Mouse (Mus musculus) hindbrain, embryonic 16.5 days (tissue): ENCODE measurements around the gene Lnx1. TPM values are rescaled to one million over a fixed set of nuclear protein-coding genes. Genes with fewer than 3 reads are reported as not detected.

Experiments used
- ATAC-seq: fragments of 200-750 bp; cut with Nextera tagmentation; 2 replicates; pipeline ENCODE4 v1.8.0; 2017; ENCODE audit warnings: moderate TSS enrichment, moderate library complexity
- H3K27ac ChIP-seq: fragments of 300-500 bp; sonication (generic); 2 replicates; pipeline ENCODE4 v1.5.1; 2014; ENCODE audit warnings: low read depth, mild to moderate bottlenecking, control low read depth, low read length, moderate library complexity
- H3K27me3 ChIP-seq: fragments of 300-500 bp; sonication (generic); replicated peaks from 2 replicates; pipeline ENCODE4 v1.6.1; 2014; ENCODE audit warnings: low read length; ENCODE audit not compliant: control insufficient read depth, insufficient read depth
- H3K36me3 ChIP-seq: fragments of 300-500 bp; sonication (generic); 2 replicates; pipeline ENCODE4 v1.6.1; 2014; ENCODE audit warnings: mild to moderate bottlenecking, low read length, moderate library complexity, mixed read lengths; ENCODE audit not compliant: control insufficient read depth, insufficient read depth
- H3K4me1 ChIP-seq: fragments of 300-500 bp; sonication (generic); 2 replicates; pipeline ENCODE4 v1.6.1; 2014; ENCODE audit warnings: low read depth, low read length; ENCODE audit not compliant: control insufficient read depth, insufficient read depth
- H3K4me2 ChIP-seq: fragments of 300-500 bp; sonication (generic); 2 replicates; pipeline ENCODE4 v1.6.1; 2014; ENCODE audit warnings: mild to moderate bottlenecking, low read length, control low read depth, moderate library complexity
- H3K4me3 ChIP-seq: fragments of 300-500 bp; sonication (generic); 2 replicates; pipeline ENCODE4 v1.5.1; 2014; ENCODE audit warnings: mild to moderate bottlenecking, low read length, control low read depth, moderate library complexity
- H3K9ac ChIP-seq: fragments of 300-500 bp; sonication (generic); 2 replicates; pipeline ENCODE4 v1.6.1; 2014; ENCODE audit warnings: low read depth, mild to moderate bottlenecking, control low read depth, low read length, moderate library complexity
- H3K9me3 ChIP-seq: fragments of 300-500 bp; sonication (generic); 2 replicates; pipeline ENCODE4 v1.6.1; 2014; ENCODE audit warnings: mild to moderate bottlenecking, low read length, moderate library complexity; ENCODE audit not compliant: control insufficient read depth
- WGBS: fragments of 180-500 bp; shearing (Covaris S2); extraction: QIAGEN DNeasy Blood & Tissue Kit; methylation state at CpG from one replicate; pipeline ENCODE4 v1.1.7; 2014; 5-methylcytosine and 5-hydroxymethylcytosine counted together
- polyA plus RNA-seq: library from polyadenylated mRNA; unstranded; fragments of >200 nt; fragmentation: Nextera tagmentation; extraction: Ambion mirVana; gene quantifications from 2 replicates; pipeline ENCODE4 v1.2.1, GENCODE M21; 2015

Gene Lnx1
- polyA plus RNA-seq, 1 experiment from 2014 or later, result 20.9 TPM

- Histone ChIP-seq H3K9ac (no peak overlapping the region), H3K4me3 (no peak overlapping the region), H3K4me2 (no peak overlapping the region), H3K36me3 (no peaks in the 10 kb centered on the region), H3K4me1 (peaks cover 4% of the 10 kb centered on the region; the same call in 1 of the 2 replicates), H3K27ac (no peak overlapping the region), H3K27me3 (no peaks in the 10 kb centered on the region), H3K9me3 (no peaks in the 10 kb centered on the region)
- ATAC-seq, result peak; percentile 60; the same call in 1 of the 2 replicates
- WGBS, result 53% methylated on average over 17 of the region's 17 CpGs
These were observed 70.2 kb downstream of the Lnx1 start for GRCm38 (mm10) chr5:74632369-74633114.

- H3K4me1 ChIP-seq, result peaks cover 3% of the 10 kb centered on the region; the same call in 1 of the 2 replicates
- no peak overlapping the region for H3K27ac ChIP-seq
- H3K4me2 ChIP-seq, result no peak overlapping the region
- no peak for ATAC-seq
- no peaks in the 10 kb centered on the region for H3K27me3 ChIP-seq
- no peak overlapping the region for H3K9ac ChIP-seq
- H3K4me3 ChIP-seq, result no peak overlapping the region
- H3K9me3 ChIP-seq, result no peaks in the 10 kb centered on the region
- WGBS, result 89% methylated on average over 12 of the region's 12 CpGs
- no peaks in the 10 kb centered on the region for H3K36me3 ChIP-seq
These were observed 74.7 kb downstream of the Lnx1 start for GRCm38 (mm10) chr5:74628001-74628400.

GRCm38 (mm10) chr5:74624385-74624784 is 78.3 kb downstream of the Lnx1 start:
- H3K9me3 ChIP-seq, result no peaks in the 10 kb centered on the region
- ATAC-seq, result no peak
- WGBS, result 60% methylated on average over 5 of the region's 5 CpGs

GRCm38 (mm10) chr5:74623316-74624000 is 79.3 kb downstream of the Lnx1 start:
- Histone ChIP-seq H3K27ac (no peak overlapping the region), H3K9me3 (no peaks in the 10 kb centered on the region), H3K27me3 (no peaks in the 10 kb centered on the region), H3K9ac (no peak overlapping the region), H3K4me2 (no peak overlapping the region), H3K4me1 (no peaks in the 10 kb centered on the region), H3K36me3 (no peaks in the 10 kb centered on the region), H3K4me3 (no peak overlapping the region)
- ATAC-seq, result no peak
- 87% methylated on average over 14 of the region's 14 CpGs for WGBS

More at GRCm38 (mm10) chr5:74624385-74624784, 78.3 kb downstream of the Lnx1 start:
- Histone ChIP-seq H3K27me3 (no peaks in the 10 kb centered on the region), H3K4me2 (no peak overlapping the region), H3K9ac (no peak overlapping the region), H3K4me1 (no peaks in the 10 kb centered on the region), H3K36me3 (no peaks in the 10 kb centered on the region), H3K27ac (no peak overlapping the region), H3K4me3 (no peak overlapping the region)

- no peak for ATAC-seq
- H3K27ac ChIP-seq, result no peak overlapping the region
- no peak overlapping the region for H3K9ac ChIP-seq
- no peaks in the 10 kb centered on the region for H3K36me3 ChIP-seq
- WGBS, result 52% methylated on average over 7 of the region's 7 CpGs
- H3K9me3 ChIP-seq, result no peaks in the 10 kb centered on the region
- H3K4me1 ChIP-seq, result no peaks in the 10 kb centered on the region
- H3K4me2 ChIP-seq, result no peak overlapping the region
- no peak overlapping the region for H3K4me3 ChIP-seq
- no peaks in the 10 kb centered on the region for H3K27me3 ChIP-seq
These were observed 80.8 kb downstream of the Lnx1 start for GRCm38 (mm10) chr5:74621691-74622470.

- Histone ChIP-seq H3K9ac (no peak overlapping the region), H3K27me3 (no peaks in the 10 kb centered on the region), H3K4me1 (no peaks in the 10 kb centered on the region), H3K36me3 (no peaks in the 10 kb centered on the region), H3K9me3 (no peaks in the 10 kb centered on the region), H3K4me3 (no peak overlapping the region), H3K4me2 (no peak overlapping the region), H3K27ac (no peak overlapping the region)
- WGBS, result 69% methylated on average over 3 of the region's 3 CpGs
- ATAC-seq, result no peak
These were observed 84.1 kb downstream of the Lnx1 start for GRCm38 (mm10) chr5:74618573-74619059.

GRCm38 (mm10) chr5:74617816-74618572 is 84.7 kb downstream of the Lnx1 start:
- Histone ChIP-seq H3K4me3 (no peak overlapping the region), H3K27me3 (no peaks in the 10 kb centered on the region), H3K4me1 (no peaks in the 10 kb centered on the region), H3K4me2 (no peak overlapping the region), H3K27ac (no peak overlapping the region), H3K36me3 (no peaks in the 10 kb centered on the region), H3K9me3 (no peaks in the 10 kb centered on the region), H3K9ac (no peak overlapping the region)
- no peak for ATAC-seq
- WGBS, result 76% methylated on average over 11 of the region's 13 CpGs

- no peak for ATAC-seq
- no peaks in the 10 kb centered on the region for H3K4me1 ChIP-seq
- H3K27ac ChIP-seq, result no peak overlapping the region
- H3K9me3 ChIP-seq, result no peaks in the 10 kb centered on the region
- H3K9ac ChIP-seq, result no peak overlapping the region
- no peak overlapping the region for H3K4me3 ChIP-seq
- no peak overlapping the region for H3K4me2 ChIP-seq
- H3K27me3 ChIP-seq, result no peaks in the 10 kb centered on the region
- 65% methylated on average over 18 of the region's 18 CpGs for WGBS
- no peaks in the 10 kb centered on the region for H3K36me3 ChIP-seq
These were observed 89.1 kb downstream of the Lnx1 start for GRCm38 (mm10) chr5:74613491-74614151.
